Mouse (Mus musculus): ENCODE results near the gene Atxn2. TPM values are rescaled to one million over a fixed set of nuclear protein-coding genes. Genes with fewer than 3 reads are reported as not detected.

Gene Atxn2
- total and polyA plus RNA-seq, 3 experiments: 7.7 to 58.4 (median 8.3) TPM

GRCm38 (mm10) chr5:121769827-121770226 is 58.7 kb downstream of the Atxn2 start:
- Histone ChIP-seq H3K4me3 (replicated peaks in 1 of 3; ENCODE audit: low read depth in 2 of 3, low read length in 2 of 3, poor library complexity in 1 of 3) (no peak overlapping the region), H3K79me2 (replicated peaks; ENCODE audit: control insufficient read depth, extremely low read depth, insufficient read depth, poor library complexity, severe bottlenecking) (no peaks in the 10 kb centered on the region; the same call in 1 of the 2 replicates), H3K9ac (ENCODE audit: insufficient read depth, low read depth) (no peak overlapping the region), H3K9me3 (replicated peaks; ENCODE audit: low read length) (no peaks in the 10 kb centered on the region), H3K27ac (ENCODE audit: insufficient read depth, low read depth) (no peak overlapping the region), H3K4me2 (ENCODE audit: insufficient read depth, low read depth, poor library complexity, severe bottlenecking) (no peak overlapping the region), H3K27me3 (replicated peaks) (no peaks in the 10 kb centered on the region), H3K36me3 (replicated peaks in 1 of 2; ENCODE audit: control insufficient read depth in 1 of 2, insufficient read depth in 1 of 2, low read length in 1 of 2) (peaks cover 4 to 58% of the 10 kb centered on the region in 2 experiments), H3K4me1 (ENCODE audit: control insufficient read depth in 1 of 2, insufficient read depth in 2 of 2) (peaks cover 0 to 3% of the 10 kb centered on the region in 2 experiments; a peak in 1 of 4 replicates)
- in situ Hi-C loops (cut with MboI; ENCODE audit: low pct_ligation_motif_present, low pct_unique_long_range_greater_than_20kb, low sequenced_read_pairs) (no loop called here), dilution Hi-C loops (cut with MboI; ENCODE audit: extremely low pct_ligation_motif_present, extremely low pct_unique_long_range_greater_than_20kb, low sequenced_read_pairs) (no loop called here)
- TF ChIP-seq E2F4 (IDR thresholded peaks at IDR 0.05; ENCODE audit: insufficient replicate concordance, low read depth, low read length): no peak
- no peak for TF ChIP-seq JUN (IDR thresholded peaks at IDR 0.05; ENCODE audit: insufficient read depth, low read depth, low read length)
- TF ChIP-seq MAFK (IDR thresholded peaks at IDR 0.05; ENCODE audit: insufficient replicate concordance, low read length): no peak
- no peak for TF ChIP-seq TCF12 (IDR thresholded peaks at IDR 0.05; ENCODE audit: low read depth, low read length)
- TF ChIP-seq USF1 (IDR thresholded peaks at IDR 0.05; ENCODE audit: low read depth, low read length): no peak
- TF ChIP-seq PAX5 (IDR thresholded peaks at IDR 0.05; ENCODE audit: low read length): no peak
- TF ChIP-seq KAT2A (IDR thresholded peaks at IDR 0.05; ENCODE audit: insufficient replicate concordance, low read length): no peak
- TF ChIP-seq MAZ (IDR thresholded peaks at IDR 0.05; ENCODE audit: low read depth, low read length): no peak
- TF ChIP-seq NRF1 (IDR thresholded peaks at IDR 0.05; ENCODE audit: low read depth, low read length): no peak
- TF ChIP-seq HCFC1 (IDR thresholded peaks at IDR 0.05; ENCODE audit: low read depth, low read length): no peak
- no peak for TF ChIP-seq GABPA (IDR thresholded peaks at IDR 0.05; ENCODE audit: insufficient replicate concordance, low read depth, low read length)
- no peak for DNase-seq (ENCODE audit: extremely low read depth)

GRCm38 (mm10) chr5:121771611-121772010 is 60.5 kb downstream of the Atxn2 start:
- Histone ChIP-seq H3K4me3 (replicated peaks in 1 of 3; ENCODE audit: low read depth in 2 of 3, low read length in 2 of 3, poor library complexity in 1 of 3) (no peak overlapping the region), H3K9me3 (replicated peaks; ENCODE audit: low read length) (no peaks in the 10 kb centered on the region), H3K79me2 (replicated peaks; ENCODE audit: control insufficient read depth, extremely low read depth, insufficient read depth, poor library complexity, severe bottlenecking) (no peaks in the 10 kb centered on the region; the same call in 1 of the 2 replicates), H3K27me3 (replicated peaks) (no peaks in the 10 kb centered on the region), H3K4me1 (ENCODE audit: control insufficient read depth in 1 of 2, insufficient read depth in 2 of 2) (no peaks in the 10 kb centered on the region), H3K4me2 (ENCODE audit: insufficient read depth, low read depth, poor library complexity, severe bottlenecking) (no peak overlapping the region), H3K9ac (ENCODE audit: insufficient read depth, low read depth) (no peak overlapping the region), H3K27ac (ENCODE audit: insufficient read depth, low read depth) (no peak overlapping the region), H3K36me3 (replicated peaks in 1 of 2; ENCODE audit: control insufficient read depth in 1 of 2, insufficient read depth in 1 of 2, low read length in 1 of 2) (peaks cover 11 to 61% of the 10 kb centered on the region in 2 experiments)
- dilution Hi-C loops (cut with MboI; ENCODE audit: extremely low pct_ligation_motif_present, extremely low pct_unique_long_range_greater_than_20kb, low sequenced_read_pairs) (no loop called here), in situ Hi-C loops (cut with MboI; ENCODE audit: low pct_ligation_motif_present, low pct_unique_long_range_greater_than_20kb, low sequenced_read_pairs) (no loop called here)
- no peak for DNase-seq (ENCODE audit: extremely low read depth)
- TF ChIP-seq USF2 (conservative IDR thresholded peaks at IDR 0.05; ENCODE audit: low read depth, low read length): no peak
- no peak for TF ChIP-seq MAFK (IDR thresholded peaks at IDR 0.05; ENCODE audit: insufficient replicate concordance, low read length)
- no peak for TF ChIP-seq NELFE (IDR thresholded peaks at IDR 0.05; ENCODE audit: low read depth, low read length)
- no peak for TF ChIP-seq MXI1 (IDR thresholded peaks at IDR 0.05; ENCODE audit: low read depth, low read length)
- TF ChIP-seq CHD1 (IDR thresholded peaks at IDR 0.05; ENCODE audit: low read depth, low read length): no peak
- TF ChIP-seq PAX5 (IDR thresholded peaks at IDR 0.05; ENCODE audit: low read length): no peak

Measured in CH12.LX (cell line).